Mouse (Mus musculus): ENCODE measurements around the gene Asb2.

The Asb2 gene

DNA sequence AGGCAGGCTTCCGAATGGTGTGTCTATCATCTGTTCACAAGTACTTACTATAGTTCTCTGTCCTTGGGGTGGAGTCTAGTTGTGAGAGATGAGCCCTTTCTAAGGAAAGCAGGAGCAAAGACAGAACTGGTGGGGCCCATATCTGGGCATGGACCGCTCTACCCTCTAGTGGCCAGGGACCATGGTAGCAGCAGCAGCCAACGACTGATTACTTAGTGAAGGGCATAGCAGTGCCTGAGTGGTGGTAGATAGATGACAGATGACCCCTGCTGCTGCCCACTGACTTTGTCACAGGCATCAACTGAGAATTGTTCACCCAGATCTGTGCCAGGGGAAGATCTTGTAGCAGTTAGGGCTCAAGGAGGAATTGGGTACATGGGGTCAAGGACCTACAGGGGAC lies 33.0 kb downstream of the Asb2 start:
- no peak for DNase-seq (ENCODE audit: low spot score)

DNA sequence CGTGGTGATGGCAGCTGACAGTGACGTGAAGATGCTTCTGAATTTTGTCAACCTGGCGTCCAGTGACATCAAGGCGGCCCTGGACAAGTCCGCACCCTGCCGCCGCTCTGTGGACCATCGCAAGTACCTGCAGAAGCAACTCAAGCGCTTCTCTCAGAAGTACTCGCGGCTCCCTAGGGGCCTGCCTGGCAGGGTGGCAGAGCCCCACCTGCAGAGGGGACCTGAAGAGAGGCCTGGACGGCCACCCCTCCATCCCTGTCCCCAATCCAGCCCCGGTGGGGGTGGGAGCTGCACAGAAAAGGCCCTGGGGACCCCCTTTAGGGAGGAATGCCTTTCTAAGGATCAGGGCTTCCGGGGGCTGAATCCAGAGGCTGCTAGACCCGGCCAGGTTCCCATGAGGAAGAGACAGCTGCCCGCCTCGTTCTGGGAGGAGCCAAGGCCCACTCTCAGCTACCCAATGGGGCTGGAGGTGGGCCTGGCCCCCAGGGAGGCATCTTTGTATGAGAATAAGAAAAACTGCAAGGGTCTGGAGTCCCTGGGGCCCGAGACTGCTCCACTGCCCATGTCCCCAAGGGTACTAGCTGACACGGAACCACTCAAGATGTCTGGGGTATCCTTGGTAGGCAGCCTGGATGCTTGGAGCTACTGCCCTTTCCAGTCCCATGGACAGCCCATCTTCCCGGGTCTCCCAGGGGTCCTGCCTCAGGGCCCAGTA lies 39.8 kb downstream of the Asb2 start:
- DNase-seq (ENCODE audit: low spot score), result no peak

DNA sequence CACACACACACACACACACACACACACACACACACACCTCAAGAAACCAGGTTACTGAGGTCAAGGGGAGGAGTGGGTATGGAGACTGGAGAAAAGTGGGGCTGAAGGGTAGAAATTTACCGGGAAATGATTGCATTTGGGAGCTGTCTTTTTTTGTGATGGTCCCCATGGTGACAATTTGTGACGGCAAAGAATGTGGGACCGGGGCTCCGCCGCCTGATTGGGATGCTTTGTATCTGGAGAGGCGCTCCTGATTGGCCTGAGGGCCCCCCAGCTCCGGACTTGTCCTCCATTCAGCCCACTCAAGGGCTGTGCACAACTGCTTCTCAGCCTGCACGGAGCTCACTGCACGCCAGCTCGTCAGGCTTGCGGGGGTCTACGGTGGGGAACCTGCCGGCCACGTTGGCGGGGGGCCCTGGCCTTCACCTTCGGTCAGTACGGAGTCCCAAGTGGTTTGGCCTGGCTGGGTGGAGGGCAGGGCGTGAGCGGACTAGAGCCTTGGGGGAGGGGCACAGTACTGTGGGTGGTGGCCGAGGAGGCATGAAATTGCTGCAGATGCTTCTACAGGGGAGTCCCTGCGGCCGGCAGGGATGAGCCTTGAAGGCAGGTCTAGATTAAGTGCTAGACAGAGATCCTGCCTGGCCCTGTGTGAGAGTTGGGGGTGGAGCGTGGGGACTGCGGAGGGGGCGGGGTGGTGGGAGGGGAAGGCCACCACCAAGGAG lies 41.0 kb downstream of the Asb2 start:
- no peak for DNase-seq (ENCODE audit: low spot score)

DNA sequence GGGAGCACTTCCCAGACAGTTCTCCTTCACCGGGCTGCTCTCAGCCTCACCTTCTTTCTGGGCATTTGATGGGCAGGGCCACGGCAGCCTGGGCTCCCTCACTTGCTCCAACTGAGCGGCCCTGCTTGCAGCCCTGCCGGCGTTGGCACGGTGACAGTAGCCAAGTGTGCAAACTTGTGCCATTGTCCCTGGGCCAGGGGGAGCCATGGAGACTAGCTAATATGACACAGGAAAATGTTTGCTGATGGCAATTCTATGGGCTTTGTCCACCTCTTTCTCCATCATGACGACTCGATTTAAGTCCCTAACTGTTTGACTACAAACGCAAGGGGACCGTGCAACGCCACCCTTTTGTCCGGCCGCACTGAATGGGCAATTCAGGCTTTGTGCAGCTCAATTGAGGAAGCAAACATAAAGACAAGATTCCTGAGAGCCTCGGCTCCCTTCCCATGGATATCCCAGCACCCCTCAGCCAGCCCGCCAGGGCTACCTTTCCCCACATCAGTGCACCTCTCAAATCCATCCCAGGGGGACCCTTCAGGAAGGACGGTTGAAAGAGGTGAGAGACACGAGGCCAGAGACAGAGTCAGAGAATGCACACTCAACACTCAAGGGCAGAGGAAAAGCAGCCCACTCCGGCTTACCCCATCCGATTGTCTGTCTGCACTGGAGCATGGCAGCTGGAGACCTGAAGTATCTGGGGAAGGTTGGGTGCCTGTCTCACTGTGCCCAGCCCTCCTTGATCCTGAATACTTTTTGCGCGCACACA lies 41.7 kb downstream of the Asb2 start:
- DNase-seq (ENCODE audit: low spot score), result no peak

DNA sequence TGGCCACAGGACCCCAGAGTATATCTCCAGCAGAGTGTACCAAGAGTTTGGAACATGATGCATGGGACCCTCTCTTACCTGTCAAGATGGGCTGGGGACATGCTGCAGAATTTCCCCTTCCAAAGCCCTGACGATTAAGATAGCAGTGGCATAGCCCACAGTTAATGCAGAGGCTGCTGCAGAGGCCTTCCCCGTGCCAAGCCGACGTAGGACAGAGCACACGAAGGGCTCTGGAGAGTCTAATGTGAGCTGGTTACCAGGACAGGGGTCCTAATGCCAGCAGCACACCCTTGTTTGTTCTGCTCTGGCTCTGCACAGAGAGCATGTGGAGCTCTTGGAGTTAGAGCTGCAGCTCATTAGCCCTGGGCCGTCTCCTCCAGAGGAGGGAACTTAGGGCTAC lies 42.5 kb downstream of the Asb2 start:
- DNase-seq (ENCODE audit: low spot score), result no peak

DNA sequence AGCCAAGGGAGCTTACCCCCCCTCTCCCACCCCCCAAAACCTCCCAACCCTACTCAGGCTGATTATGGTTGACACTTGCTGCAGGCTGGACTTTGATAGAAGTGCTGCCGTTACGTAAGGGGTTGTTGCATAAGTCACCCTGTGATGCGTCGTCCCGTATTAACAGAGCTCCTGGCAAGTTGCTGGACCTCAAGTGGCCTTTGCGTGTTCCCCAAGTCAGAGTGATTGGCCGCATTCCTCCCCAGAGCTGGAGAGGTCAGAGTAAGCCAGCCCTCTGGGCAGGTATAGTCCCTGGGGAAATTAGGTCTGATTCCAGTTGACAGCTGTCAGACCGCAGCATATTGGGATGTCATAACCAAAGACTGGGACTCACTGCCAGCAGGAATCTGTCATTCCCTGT lies 43.9 kb downstream of the Asb2 start:
- DNase-seq (ENCODE audit: low spot score), result no peak

DNA sequence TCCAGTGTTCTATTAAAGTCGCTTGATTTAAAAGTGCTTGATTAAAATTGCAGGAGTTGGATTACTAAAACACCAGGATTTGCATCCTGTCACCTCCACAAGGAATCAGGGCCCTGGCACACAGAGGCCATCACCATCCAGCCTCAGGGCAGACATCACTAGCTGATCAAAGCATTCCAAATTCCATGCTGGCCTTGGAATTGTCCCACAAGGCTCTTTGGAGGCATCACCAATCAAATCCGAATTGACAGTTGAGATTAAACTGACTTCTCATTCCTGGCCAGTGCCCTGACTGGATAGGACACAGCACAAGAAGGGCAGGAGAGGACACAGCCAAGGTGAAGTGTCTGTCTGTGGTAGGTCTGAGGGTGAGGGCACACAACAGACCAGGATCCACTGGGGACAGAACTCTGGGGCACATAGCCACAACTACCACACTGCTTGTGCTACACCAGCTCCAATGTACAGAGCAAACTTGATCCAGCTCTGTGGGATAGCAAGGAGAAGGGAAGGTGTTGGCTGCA lies 45.0 kb downstream of the Asb2 start, which contains the start of gene Fam181a:
TSS of gene Fam181a (plus strand) at position 232 of the 524 bp plus-strand sequence.
- no peak for DNase-seq (ENCODE audit: low spot score)

DNA sequence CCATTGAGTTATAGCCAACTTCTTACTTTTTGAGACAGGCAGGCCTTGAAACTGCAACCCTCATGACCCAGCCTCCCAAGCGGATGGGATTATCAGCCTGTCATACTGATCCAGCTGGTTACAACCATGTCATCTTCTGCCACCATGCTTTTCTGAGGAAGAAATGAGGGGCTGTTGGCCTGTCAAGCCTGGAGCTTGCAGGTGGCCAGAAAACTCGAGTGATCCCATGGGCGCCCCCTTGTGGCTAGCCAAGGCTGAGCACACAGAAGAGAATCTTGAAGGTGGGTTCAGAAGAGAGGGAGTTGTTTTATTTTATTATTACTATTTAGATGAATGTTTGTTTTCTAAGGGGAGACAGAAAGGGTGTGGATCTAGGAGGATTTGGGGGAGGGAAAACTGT lies 49.1 kb downstream of the Asb2 start:
- DNase-seq (ENCODE audit: low spot score), result no peak

DNA sequence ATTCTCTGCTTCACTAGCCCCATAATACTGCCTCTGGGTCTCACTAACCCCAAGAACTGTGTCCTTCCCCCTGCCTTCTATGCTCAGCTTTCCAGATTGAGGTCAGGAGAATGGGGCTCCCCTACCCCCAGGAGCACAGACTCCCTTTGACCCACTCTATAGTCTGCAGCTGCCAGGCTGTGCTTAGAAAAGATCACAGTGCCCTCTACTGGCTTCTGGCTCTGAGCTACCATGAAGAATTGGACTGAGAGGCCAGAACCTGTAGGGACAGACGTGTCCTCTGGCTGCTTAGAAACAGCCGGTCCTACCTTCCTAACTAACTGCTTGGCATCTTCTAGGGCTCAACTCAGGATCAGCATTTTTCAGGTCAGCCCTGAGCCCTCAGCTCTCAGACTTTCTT lies 49.6 kb downstream of the Asb2 start:
- DNase-seq (ENCODE audit: low spot score), result no peak

DNA sequence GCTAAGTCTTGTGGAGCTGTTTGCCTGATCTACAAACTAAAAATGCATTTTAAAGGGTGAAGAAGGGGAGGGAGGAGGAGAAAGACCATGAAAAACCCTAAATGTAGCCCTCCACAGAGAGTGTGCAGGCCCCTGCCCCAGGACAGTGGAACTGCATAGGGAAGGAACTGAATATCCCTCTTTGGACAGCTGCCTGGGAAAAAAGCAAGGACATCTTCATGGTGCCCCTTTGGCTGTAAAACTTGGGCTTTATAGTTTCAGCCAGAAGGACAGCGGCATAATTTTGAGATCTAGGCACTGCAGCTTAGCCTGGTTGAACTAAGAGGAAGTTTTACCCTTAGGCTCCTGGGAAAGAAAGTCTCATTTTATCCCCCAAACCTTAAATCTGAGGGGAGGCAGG lies 52.8 kb downstream of the Asb2 start:
- DNase-seq (ENCODE audit: low spot score), result no peak

DNA sequence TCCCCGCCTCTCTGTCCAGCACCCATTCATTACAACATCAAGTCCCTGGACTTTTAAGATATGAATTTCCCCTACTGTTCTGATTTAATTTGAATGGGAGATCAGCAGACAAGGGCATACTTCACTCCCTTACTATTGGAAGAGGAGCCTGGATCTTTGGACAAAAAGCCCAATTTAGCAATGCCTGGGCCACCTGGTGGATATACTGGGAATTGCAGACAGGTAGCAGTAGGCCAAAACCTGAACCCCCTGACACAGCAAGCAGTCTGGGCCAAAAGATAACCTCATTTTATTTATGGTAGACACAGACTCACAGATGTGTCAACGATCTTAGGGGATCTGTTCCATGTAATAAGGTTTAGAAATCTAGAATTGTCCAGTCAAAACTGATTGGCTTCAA lies 54.2 kb downstream of the Asb2 start:
- DNase-seq (ENCODE audit: low spot score), result no peak

DNA sequence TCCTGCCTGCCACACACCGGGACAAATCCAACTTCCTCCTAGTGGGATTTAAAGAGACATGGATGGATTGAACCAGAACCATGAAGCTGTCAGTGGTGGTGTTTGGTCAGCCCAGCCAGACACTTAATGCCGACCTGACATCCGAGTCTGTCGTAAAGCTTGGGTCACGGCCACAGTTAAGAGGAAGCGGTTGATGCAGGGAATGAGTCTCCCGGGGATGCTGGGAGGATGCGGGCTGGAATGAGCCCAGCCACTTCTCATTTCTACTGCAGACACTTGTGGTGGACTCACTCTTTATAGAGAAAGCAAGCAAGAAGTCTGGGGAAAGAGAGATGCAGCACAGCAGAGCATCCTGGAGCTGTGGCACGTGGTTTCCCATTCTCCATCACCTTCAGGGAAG lies 55.3 kb downstream of the Asb2 start:
- DNase-seq (ENCODE audit: low spot score), result no peak

DNA sequence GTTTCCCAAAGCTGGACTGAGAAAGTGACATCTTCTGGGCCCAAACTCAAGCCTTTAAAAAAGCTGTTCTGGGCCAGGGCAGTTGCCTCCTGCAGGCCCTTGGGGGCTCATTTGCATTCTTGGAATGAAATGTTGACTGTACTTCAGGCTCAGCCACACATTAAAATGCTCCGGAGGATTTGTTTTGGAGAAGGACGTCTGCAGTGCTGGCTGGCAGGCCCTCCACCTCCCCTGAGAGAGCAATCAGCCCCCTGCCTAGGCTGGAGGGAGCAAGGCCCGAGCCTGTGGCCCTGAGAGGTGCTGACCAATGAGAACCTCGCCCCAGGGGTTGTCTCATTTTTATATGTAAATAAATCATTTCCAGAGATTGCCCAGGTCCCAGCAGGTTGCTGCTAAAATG lies 59.5 kb downstream of the Asb2 start:
- no peak for DNase-seq (ENCODE audit: low spot score)

DNA sequence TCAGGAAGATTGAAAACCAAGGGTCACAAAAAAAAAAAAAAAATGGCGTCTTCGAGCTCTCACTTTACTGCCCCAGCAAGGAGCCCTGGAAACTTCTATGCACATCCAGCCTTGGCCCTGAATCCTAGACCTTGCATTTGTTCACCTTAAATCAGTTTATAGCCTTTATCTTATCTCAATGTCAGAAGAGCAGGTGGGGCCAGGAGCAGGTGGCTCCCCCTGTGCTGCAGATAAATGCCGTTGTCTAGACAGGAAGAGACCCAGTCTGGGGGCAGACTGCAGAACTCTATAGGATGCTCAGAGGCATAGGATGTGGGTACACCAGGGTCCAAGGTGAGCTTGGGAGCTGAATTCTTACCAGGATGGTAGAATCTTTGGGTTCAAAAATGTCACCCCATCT lies 63.4 kb downstream of the Asb2 start:
- DNase-seq (ENCODE audit: low spot score), result no peak

DNA sequence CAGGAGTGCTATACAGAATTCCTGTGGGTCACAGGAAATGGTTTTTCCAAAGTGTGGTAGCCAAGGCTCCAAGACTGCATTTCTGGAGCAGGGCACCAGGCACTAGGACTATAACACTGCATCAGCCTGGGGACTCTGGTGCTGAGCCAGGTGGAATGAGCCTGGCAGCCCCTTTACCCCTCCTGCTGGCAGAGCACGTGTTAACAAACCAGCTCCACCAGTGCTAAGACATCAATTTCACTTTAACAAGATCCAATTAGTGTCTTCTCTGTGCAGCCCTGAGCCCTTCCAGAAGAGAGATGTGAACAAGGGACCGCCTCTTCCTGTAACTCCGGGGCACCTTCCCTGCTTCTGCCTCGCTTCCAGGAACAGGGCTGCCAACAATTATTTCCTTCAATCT lies 68.5 kb downstream of the Asb2 start:
- no peak for DNase-seq (ENCODE audit: low spot score)

DNA sequence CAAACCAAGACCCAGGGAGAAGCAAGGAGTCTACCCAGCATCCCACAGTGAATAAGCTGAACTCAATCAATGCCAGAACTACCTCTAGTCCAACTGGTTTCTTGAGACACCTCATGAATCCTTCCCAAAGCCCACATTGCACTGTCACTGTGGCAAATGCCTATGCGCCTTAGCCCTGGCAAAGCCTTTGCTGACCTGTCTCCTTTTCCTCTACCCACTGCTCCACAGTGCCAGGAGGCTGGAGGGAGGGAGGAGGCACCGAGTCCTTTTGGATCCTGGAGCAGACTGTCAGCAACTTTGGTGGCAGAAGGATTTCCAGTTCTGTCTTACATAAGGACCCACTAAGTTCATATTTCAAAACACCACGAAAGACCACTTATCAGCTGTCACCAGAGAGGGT lies 72.4 kb downstream of the Asb2 start:
- DNase-seq (ENCODE audit: low spot score), result no peak

DNA sequence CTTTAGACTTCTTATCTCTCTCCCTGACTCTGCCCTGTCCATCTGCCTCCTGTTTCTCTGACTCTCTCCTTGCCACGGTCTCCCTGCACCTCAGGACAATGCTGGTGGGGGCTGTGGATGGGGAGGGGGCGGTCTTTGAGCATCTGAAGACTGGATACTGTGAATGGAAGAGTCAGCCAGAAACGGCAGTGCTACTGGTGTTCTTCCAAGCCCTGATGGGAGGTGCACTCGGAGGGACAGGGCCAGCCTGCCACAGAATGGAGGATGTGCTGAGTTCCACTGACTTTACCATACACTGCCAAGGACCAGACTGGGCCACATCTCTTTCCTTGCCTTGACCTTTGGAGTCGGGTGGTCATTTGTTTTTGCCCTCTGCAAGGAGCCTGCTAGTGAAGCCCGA lies 72.9 kb downstream of the Asb2 start:
- no peak for DNase-seq (ENCODE audit: low spot score)

DNA sequence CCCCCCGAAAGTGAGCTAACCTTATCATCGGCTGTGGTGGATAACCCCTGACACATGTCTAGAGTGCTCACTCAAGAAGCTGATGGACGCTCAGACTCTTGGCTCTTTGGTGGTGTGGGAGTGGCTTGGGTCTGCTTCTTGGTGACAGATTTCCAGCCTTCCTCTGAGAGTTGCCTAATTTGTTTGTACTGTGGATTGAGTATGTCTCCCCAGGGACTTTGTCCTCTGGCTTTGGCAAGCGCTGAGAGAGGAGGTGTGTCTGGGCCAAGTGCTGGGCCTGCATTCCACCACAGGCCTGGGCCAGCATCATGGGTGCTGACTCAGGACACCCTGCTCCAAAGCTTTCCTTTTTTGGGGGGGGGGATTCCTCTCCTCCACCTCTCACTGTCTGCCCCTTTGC lies 73.9 kb downstream of the Asb2 start:
- DNase-seq (ENCODE audit: low spot score), result no peak

DNA sequence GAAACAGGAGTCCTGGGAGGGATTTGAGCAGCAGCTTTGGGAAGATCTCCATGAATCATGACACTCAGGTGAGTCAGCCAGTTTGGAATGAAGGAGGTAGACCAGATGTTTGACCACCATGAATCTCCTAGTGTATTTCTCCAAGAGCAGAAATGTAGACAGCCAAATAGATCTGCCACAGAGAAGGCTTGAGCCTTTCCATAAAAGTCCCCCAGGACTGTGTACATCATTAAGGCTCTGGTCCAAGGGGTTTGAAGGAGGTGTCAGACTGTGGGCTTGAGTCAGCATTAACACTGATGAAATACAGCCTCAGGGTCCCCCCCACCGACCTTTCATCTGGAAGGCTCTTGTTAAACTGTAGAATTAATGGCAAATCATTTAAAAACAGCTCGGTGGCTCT lies 74.3 kb downstream of the Asb2 start:
- no peak for DNase-seq (ENCODE audit: low spot score)

DNA sequence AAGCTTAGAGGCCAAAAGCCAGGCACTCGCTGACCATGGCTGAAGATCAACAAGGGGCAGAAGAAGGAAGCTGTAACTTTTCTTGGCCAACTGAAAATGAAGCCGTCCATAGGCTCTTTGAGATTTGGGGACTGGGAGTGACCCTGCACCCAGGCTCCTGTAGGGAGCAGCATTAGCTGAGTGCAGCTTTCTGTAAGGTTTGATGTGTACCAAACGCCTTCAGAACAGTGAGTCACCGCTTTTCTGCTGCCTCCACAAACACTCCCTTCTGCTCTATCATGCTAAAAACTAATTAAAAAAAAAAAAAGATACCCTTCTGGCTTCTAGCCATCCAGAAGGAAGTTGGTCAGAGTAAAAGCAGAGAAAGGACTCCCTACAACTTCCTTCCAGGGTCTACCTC lies 79.4 kb downstream of the Asb2 start:
- no peak for DNase-seq (ENCODE audit: low spot score)

DNA sequence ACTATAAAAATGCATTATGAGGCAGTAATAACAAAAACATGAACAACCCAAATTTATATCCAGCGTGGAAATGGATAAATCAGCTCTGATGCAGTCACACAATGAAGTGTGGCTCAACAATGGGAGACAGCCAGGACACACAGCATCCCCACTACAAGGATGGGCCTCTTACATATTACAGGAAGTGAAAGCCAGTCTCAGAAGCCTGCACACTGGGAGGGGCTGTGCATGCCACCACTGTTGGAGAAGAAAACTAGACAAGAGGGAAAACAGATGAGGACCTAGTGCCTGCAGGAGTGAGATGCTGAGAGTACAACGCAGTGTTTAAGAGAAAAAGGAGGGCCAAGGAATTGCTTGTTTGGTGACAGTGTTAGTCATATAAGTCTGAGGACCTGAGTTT lies 82.1 kb downstream of the Asb2 start:
- no peak for DNase-seq (ENCODE audit: low spot score)

DNA sequence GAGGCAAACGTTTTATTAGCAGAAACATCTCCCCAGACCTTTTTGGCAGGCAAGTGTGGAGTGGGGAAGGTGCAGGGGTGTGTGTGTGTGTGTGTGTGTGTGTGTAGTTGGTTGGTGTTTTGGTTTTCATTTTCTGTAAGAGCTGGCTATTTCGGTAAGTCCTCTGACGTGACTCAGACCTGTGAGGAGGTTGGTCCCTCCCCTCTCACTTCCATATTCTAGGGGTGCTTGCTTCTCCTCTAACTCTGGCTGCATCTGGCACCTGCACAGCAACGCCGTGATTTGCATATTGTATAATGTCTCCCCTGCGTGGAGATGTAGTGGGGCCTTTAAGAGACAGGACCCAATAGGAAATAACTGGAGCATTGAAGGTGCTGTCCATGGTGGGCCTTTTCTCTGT lies 82.8 kb downstream of the Asb2 start:
- DNase-seq (ENCODE audit: low spot score), result no peak

DNA sequence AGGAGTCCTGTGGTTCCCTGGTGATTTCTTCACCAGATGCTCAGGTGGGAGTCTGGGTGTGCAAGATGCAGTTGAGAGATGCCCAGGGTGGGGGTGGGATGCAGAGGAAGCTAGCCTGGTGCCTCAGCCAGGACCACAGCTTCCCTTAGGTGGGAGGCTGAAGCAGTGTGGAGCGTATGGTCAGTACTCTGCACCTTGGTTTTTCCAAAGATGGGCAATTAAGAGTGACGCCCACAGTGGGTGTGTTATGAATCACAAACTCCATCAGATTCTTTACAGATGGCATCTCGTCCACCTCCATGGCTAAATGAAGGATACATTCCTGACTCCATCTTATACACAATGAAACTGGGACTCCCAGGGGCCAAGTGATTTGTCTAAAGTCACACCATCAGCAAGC lies 83.6 kb downstream of the Asb2 start:
- no peak for DNase-seq (ENCODE audit: low spot score)
